Mouse (Mus musculus): ENCODE measurements around the gene Ptma. TPM values are rescaled to one million over a fixed set of nuclear protein-coding genes. Genes with fewer than 3 reads are reported as not detected.
A peak's percentile ranks its signal among the peaks of the same experiment; 100 is the strongest.

The Ptma gene
- total RNA-seq (2014; rRNA removed): 619 and 723 TPM in 2 replicates
- polyA plus RNA-seq (2015; fragmentation: Nextera tagmentation; extraction: Ambion mirVana): 1,399 and 1,474 TPM in 2 replicates

DNA sequence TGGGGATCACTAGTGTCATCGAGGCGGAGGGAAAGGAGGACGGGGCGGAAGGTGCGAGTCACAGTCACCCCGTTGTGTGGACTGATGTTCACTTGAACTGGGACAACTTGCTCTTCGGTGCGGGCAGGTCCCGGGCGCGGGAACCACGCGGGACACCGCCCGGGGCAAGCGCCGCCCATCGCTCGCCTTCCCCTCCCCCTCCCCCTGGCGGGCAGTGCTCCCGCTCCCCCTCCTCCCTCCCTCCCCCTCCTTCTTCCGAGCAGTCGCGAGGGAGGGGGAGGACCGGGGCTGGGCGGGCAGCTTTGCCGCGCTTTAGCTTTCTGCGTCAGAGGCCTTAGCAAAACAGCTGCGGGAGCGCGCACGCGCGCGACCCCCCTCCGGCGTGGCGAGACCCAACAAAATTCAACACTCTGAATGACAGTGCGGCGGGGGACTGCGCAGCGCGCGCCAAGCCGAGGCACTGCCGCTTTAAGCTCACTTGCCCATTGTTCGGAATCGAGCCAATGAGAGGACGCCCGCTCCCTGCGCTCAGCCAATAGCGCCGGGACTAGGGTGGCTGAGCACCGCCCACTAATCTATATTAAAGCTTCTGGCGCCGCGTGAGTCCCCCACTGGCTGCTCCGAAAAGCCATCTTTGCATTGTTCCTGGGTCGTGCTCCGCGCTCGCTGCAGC is at the start of gene Ptma:
Gene Ptma (plus strand): TSS at position 611 of the 673 bp plus-strand sequence.
- DNase-seq (ENCODE audit: low spot score) (peak; percentile 100), ATAC-seq (peak; percentile 95)
- Histone ChIP-seq H3K4me2 (ENCODE audit: low read depth, low read length) (peak within 1 kb of the TSS; percentile 86), H3K9ac (replicated peaks; ENCODE audit: low read length) (peak within 1 kb of the TSS; percentile 100), H3K36me3 (ENCODE audit: insufficient read depth, low read length) (peaks cover 6% of the 10 kb centered on the region; the same call in 1 of the 2 replicates), H3K27me3 (ENCODE audit: insufficient read depth, low read length) (no peaks in the 10 kb centered on the region), H3K27ac (peak within 1 kb of the TSS; percentile 97), H3K9me3 (ENCODE audit: low read length) (no peaks in the 10 kb centered on the region), H3K4me1 (ENCODE audit: insufficient read depth, low read length) (peaks cover 7% of the 10 kb centered on the region), H3K4me3 (ENCODE audit: low read length) (peak within 1 kb of the TSS; percentile 99)
- TF ChIP-seq CTCF (IDR thresholded peaks at IDR 0.05; ENCODE audit: low read depth): no peak
- WGBS: under 1% methylated on average over 50 of the region's 63 CpGs

DNA sequence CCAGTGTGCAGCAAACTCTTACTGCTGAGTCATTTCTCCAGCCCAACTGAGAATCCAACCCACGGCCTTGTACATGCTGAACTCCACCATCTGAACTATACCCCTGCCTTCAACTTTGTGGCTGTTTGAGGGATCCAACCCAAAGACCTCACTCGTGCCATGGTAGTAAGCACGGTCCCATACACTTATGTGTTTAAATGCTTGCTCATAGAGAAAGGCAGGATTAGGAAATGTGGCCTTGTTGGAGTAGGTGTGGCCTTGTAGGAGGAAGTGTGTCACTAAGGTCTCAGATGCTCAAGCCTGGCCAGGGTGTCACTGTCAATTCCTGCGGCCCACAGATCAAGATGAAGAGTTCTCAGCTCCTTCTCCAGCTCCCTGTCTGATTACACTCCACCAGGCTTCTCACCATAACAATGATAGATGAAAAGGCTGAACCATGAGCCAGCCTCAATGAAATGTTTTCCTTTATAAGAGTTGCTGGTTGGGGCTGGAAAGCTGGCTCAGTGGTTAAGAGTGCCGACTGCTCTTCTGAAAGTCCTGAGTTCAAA is 48.7 kb upstream of the Ptma start:
- no peak overlapping the region for H3K9ac ChIP-seq (replicated peaks; ENCODE audit: low read length)
- 91% methylated on average over 5 of the region's 5 CpGs for whole genome bisulfite sequencing
- DNase-seq (ENCODE audit: low spot score): no peak
- H3K4me2 ChIP-seq (ENCODE audit: low read depth, low read length): no peak overlapping the region
- H3K36me3 ChIP-seq (ENCODE audit: insufficient read depth, low read length): no peaks in the 10 kb centered on the region
- H3K27ac ChIP-seq: no peak overlapping the region
- H3K27me3 ChIP-seq (ENCODE audit: insufficient read depth, low read length): no peaks in the 10 kb centered on the region
- no peaks in the 10 kb centered on the region for H3K9me3 ChIP-seq (ENCODE audit: low read length)
- TF ChIP-seq CTCF (IDR thresholded peaks at IDR 0.05; ENCODE audit: low read depth): no peak
- ATAC-seq: no peak
- no peak overlapping the region for H3K4me3 ChIP-seq (ENCODE audit: low read length)
- no peaks in the 10 kb centered on the region for H3K4me1 ChIP-seq (ENCODE audit: insufficient read depth, low read length)

GRCm38 (mm10) chr1:86479099-86479825 is 47.3 kb upstream of the Ptma start:
- no peak for ATAC-seq
- H3K4me3 ChIP-seq (ENCODE audit: low read length): no peak overlapping the region
- no peaks in the 10 kb centered on the region for H3K4me1 ChIP-seq (ENCODE audit: insufficient read depth, low read length)
- no peak for DNase-seq (ENCODE audit: low spot score)
- WGBS: 89% methylated on average over 8 of the region's 8 CpGs
- H3K27me3 ChIP-seq (ENCODE audit: insufficient read depth, low read length): no peaks in the 10 kb centered on the region
- no peak overlapping the region for H3K4me2 ChIP-seq (ENCODE audit: low read depth, low read length)
- no peaks in the 10 kb centered on the region for H3K36me3 ChIP-seq (ENCODE audit: insufficient read depth, low read length)
- no peak for TF ChIP-seq CTCF (IDR thresholded peaks at IDR 0.05; ENCODE audit: low read depth)
- H3K9me3 ChIP-seq (ENCODE audit: low read length): no peaks in the 10 kb centered on the region
- no peak overlapping the region for H3K27ac ChIP-seq
- no peak overlapping the region for H3K9ac ChIP-seq (replicated peaks; ENCODE audit: low read length)

DNA sequence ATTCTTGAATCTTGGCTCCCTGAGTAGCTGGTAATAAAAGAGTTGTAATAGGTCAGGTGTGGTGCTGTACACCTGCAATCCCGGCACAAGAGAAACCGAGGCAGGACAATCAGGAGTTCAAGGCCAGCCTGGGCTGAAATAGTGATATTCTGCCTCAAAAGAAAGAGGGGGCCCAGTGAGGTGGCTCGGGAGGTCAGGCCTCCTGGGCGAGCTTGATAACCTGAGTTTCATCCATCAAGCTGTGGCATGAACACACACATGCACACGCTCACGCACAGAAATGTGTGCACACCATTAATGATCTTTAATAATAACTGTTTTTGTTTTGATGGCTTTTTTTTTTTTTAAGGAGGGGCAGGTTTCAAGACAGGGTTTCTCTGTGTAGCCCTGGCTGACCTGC is 46.2 kb upstream of the Ptma start:
- Histone ChIP-seq H3K27ac (no peak overlapping the region), H3K27me3 (ENCODE audit: insufficient read depth, low read length) (no peaks in the 10 kb centered on the region), H3K9me3 (ENCODE audit: low read length) (no peaks in the 10 kb centered on the region), H3K9ac (replicated peaks; ENCODE audit: low read length) (no peak overlapping the region), H3K36me3 (ENCODE audit: insufficient read depth, low read length) (no peaks in the 10 kb centered on the region), H3K4me2 (ENCODE audit: low read depth, low read length) (no peak overlapping the region), H3K4me3 (ENCODE audit: low read length) (no peak overlapping the region), H3K4me1 (ENCODE audit: insufficient read depth, low read length) (no peaks in the 10 kb centered on the region)
- WGBS: 93% methylated on average over 6 of the region's 6 CpGs
- ATAC-seq (no peak), DNase-seq (ENCODE audit: low spot score) (no peak)
- no peak for TF ChIP-seq CTCF (IDR thresholded peaks at IDR 0.05; ENCODE audit: low read depth)

GRCm38 (mm10) chr1:86480735-86481447 is 45.6 kb upstream of the Ptma start:
- DNase-seq (ENCODE audit: low spot score) (no peak), ATAC-seq (no peak)
- no peak overlapping the region for H3K27ac ChIP-seq
- H3K4me2 ChIP-seq (ENCODE audit: low read depth, low read length): no peak overlapping the region
- H3K4me3 ChIP-seq (ENCODE audit: low read length): no peak overlapping the region
- no peaks in the 10 kb centered on the region for H3K27me3 ChIP-seq (ENCODE audit: insufficient read depth, low read length)
- no peaks in the 10 kb centered on the region for H3K4me1 ChIP-seq (ENCODE audit: insufficient read depth, low read length)
- WGBS: 83% methylated on average over 8 of the region's 8 CpGs
- no peaks in the 10 kb centered on the region for H3K36me3 ChIP-seq (ENCODE audit: insufficient read depth, low read length)
- H3K9ac ChIP-seq (replicated peaks; ENCODE audit: low read length): no peak overlapping the region
- H3K9me3 ChIP-seq (ENCODE audit: low read length): no peaks in the 10 kb centered on the region
- TF ChIP-seq CTCF (IDR thresholded peaks at IDR 0.05; ENCODE audit: low read depth): no peak

- no peak overlapping the region for H3K27ac ChIP-seq
- H3K36me3 ChIP-seq (ENCODE audit: insufficient read depth, low read length): no peaks in the 10 kb centered on the region
- no peaks in the 10 kb centered on the region for H3K27me3 ChIP-seq (ENCODE audit: insufficient read depth, low read length)
- DNase-seq (ENCODE audit: low spot score) (no peak), ATAC-seq (no peak)
- TF ChIP-seq CTCF (IDR thresholded peaks at IDR 0.05; ENCODE audit: low read depth): no peak
- no peaks in the 10 kb centered on the region for H3K9me3 ChIP-seq (ENCODE audit: low read length)
- no peaks in the 10 kb centered on the region for H3K4me1 ChIP-seq (ENCODE audit: insufficient read depth, low read length)
- no peak overlapping the region for H3K4me3 ChIP-seq (ENCODE audit: low read length)
- no peak overlapping the region for H3K9ac ChIP-seq (replicated peaks; ENCODE audit: low read length)
- WGBS: 65% methylated on average over 7 of the region's 7 CpGs
- no peak overlapping the region for H3K4me2 ChIP-seq (ENCODE audit: low read depth, low read length)
Measured at GRCm38 (mm10) chr1:86481468-86481867, 45.1 kb upstream of the Ptma start.

Measured in hindbrain, postnatal 0 days (tissue).